Mouse (Mus musculus): Measurements from ENCODE around the gene Tmbim1.
"Not testable (repeated sequence)": the region's sequence is repeated elsewhere in the genome, so short reads cannot be mapped to it uniquely, and the experiment has no call there.

Gene Tmbim1

GRCm38 (mm10) chr1:74305522-74305921 is at the start of gene Tmbim1:
Gene Tmbim1 (minus strand): TSS chr1:74305622.
- in situ Hi-C loops (cut with MboI, MseI): no loop called here

GRCm38 (mm10) chr1:74353453-74354229 is 48.2 kb upstream of the Tmbim1 start:
- in situ Hi-C loops (cut with MboI, MseI): no loop called here

- in situ Hi-C loops (cut with MboI, MseI): no loop called here
Measured at GRCm38 (mm10) chr1:74352532-74353096, 47.2 kb upstream of the Tmbim1 start.

- in situ Hi-C loops (cut with MboI, MseI): no loop called here
Measured at GRCm38 (mm10) chr1:74351185-74351769, 45.9 kb upstream of the Tmbim1 start.

- in situ Hi-C loops (cut with MboI, MseI): no loop called here
Measured at GRCm38 (mm10) chr1:74344163-74344916, 38.9 kb upstream of the Tmbim1 start.

- in situ Hi-C loops (cut with MboI, MseI): no loop called here
Measured at GRCm38 (mm10) chr1:74343161-74343560, 37.7 kb upstream of the Tmbim1 start.

- in situ Hi-C loops (cut with MboI, MseI): no loop called here
Measured at GRCm38 (mm10) chr1:74342308-74342707, 36.9 kb upstream of the Tmbim1 start.

- in situ Hi-C loops (cut with MboI, MseI): no loop called here
Measured at GRCm38 (mm10) chr1:74341898-74342297, 36.5 kb upstream of the Tmbim1 start.

GRCm38 (mm10) chr1:74340992-74341391 is 35.6 kb upstream of the Tmbim1 start:
- in situ Hi-C loops (cut with MboI, MseI): not testable (repeated sequence)

- in situ Hi-C loops (cut with MboI, MseI): no loop called here
Measured at GRCm38 (mm10) chr1:74340361-74340764, 34.9 kb upstream of the Tmbim1 start.

GRCm38 (mm10) chr1:74339917-74340316 is 34.5 kb upstream of the Tmbim1 start:
- in situ Hi-C loops (cut with MboI, MseI): no loop called here

- in situ Hi-C loops (cut with MboI, MseI): no loop called here
Measured at GRCm38 (mm10) chr1:74338626-74339025, 33.2 kb upstream of the Tmbim1 start.

- in situ Hi-C loops (cut with MboI, MseI): no loop called here
Measured at GRCm38 (mm10) chr1:74338013-74338412, 32.6 kb upstream of the Tmbim1 start.

- in situ Hi-C loops (cut with MboI, MseI): no loop called here
Measured at GRCm38 (mm10) chr1:74337241-74337771, 31.9 kb upstream of the Tmbim1 start.

GRCm38 (mm10) chr1:74335436-74336170 is 30.2 kb upstream of the Tmbim1 start:
- in situ Hi-C loops (cut with MboI, MseI): no loop called here

- in situ Hi-C loops (cut with MboI, MseI): no loop called here
Measured at GRCm38 (mm10) chr1:74335033-74335432, 29.6 kb upstream of the Tmbim1 start.

- in situ Hi-C loops (cut with MboI, MseI): no loop called here
Measured at GRCm38 (mm10) chr1:74334607-74335006, 29.2 kb upstream of the Tmbim1 start.

- in situ Hi-C loops (cut with MboI, MseI): no loop called here
Measured at GRCm38 (mm10) chr1:74332930-74333329, 27.5 kb upstream of the Tmbim1 start.

- in situ Hi-C loops (cut with MboI, MseI): no loop called here
Measured at GRCm38 (mm10) chr1:74332241-74332763, 26.9 kb upstream of the Tmbim1 start.

- in situ Hi-C loops (cut with MboI, MseI): no loop called here
Measured at GRCm38 (mm10) chr1:74331046-74331681, 25.7 kb upstream of the Tmbim1 start.

Measured in T-helper 1 cell (primary cell).